Mouse (Mus musculus) limb, embryonic 12.5 days (tissue): ENCODE results near the gene Hhat. TPM values are rescaled to one million over a fixed set of nuclear protein-coding genes. Genes with fewer than 3 reads are reported as not detected.

Experiments
- ATAC-seq: fragments of 200-750 bp; cut with Nextera tagmentation; 2 replicates; pipeline ENCODE4 v1.8.0; 2017; ENCODE audit warnings: low read depth, moderate TSS enrichment; ENCODE audit not compliant: insufficient number of reproducible peaks, insufficient read depth, low FRiP score, low TSS enrichment
- H3K27ac ChIP-seq: fragments of 300-500 bp; sonication (generic); 2 replicates; pipeline ENCODE4 v1.5.1; 2016; ENCODE audit warnings: mild to moderate bottlenecking, moderate library complexity
- H3K27me3 ChIP-seq: fragments of 300-500 bp; sonication (generic); 2 replicates; pipeline ENCODE4 v1.6.1; 2016; ENCODE audit warnings: mild to moderate bottlenecking, moderate library complexity
- H3K36me3 ChIP-seq: fragments of 300-500 bp; sonication (generic); 2 replicates; pipeline ENCODE4 v1.6.1; 2016; ENCODE audit warnings: mild to moderate bottlenecking, moderate library complexity
- H3K4me1 ChIP-seq: fragments of 300-500 bp; sonication (generic); replicated peaks from 2 replicates; pipeline ENCODE4 v1.6.1; 2016
- H3K4me2 ChIP-seq: fragments of 300-500 bp; sonication (generic); 2 replicates; pipeline ENCODE4 v1.6.1; 2016; ENCODE audit warnings: mild to moderate bottlenecking, moderate library complexity
- H3K4me3 ChIP-seq: fragments of 300-500 bp; sonication (generic); replicated peaks from 2 replicates; pipeline ENCODE4 v1.5.1; 2016; ENCODE audit warnings: mild to moderate bottlenecking
- H3K9ac ChIP-seq: fragments of 300-500 bp; sonication (generic); replicated peaks from 2 replicates; pipeline ENCODE4 v1.6.1; 2016; ENCODE audit warnings: mild to moderate bottlenecking, moderate library complexity
- H3K9me3 ChIP-seq: fragments of 300-500 bp; sonication (generic); 2 replicates; pipeline ENCODE4 v1.6.1; 2016; ENCODE audit warnings: mild to moderate bottlenecking, moderate library complexity
- WGBS: fragments of 180-500 bp; shearing (Covaris S2); methylation state at CpG from one replicate; pipeline ENCODE4 v1.1.7; 2016; 5-methylcytosine and 5-hydroxymethylcytosine counted together
- polyA plus RNA-seq: library from polyadenylated mRNA; unstranded; fragments of >200 nt; fragmentation: Nextera tagmentation; extraction: Ambion mirVana; gene quantifications from 2 replicates; pipeline ENCODE4 v1.2.1, GENCODE M21; 2016

Hhat gene
- polyA plus RNA-seq, 1 experiment from 2014 or later: 12.0 TPM

- ATAC-seq: peak; percentile 43; the same call in 1 of the 2 replicates
- Histone ChIP-seq H3K9ac (no peak overlapping the region), H3K36me3 (no peaks in the 10 kb centered on the region), H3K27ac (peak overlapping the region; percentile 50; the same call in 1 of the 2 replicates), H3K9me3 (no peaks in the 10 kb centered on the region), H3K4me2 (no peak overlapping the region), H3K4me3 (no peak overlapping the region), H3K27me3 (no peaks in the 10 kb centered on the region), H3K4me1 (peaks cover 48% of the 10 kb centered on the region)
- WGBS: 16% methylated on average over 4 of the region's 4 CpGs
Observed at GRCm38 (mm10) chr1:192784374-192784773, 13.4 kb upstream of the Hhat start.

DNA sequence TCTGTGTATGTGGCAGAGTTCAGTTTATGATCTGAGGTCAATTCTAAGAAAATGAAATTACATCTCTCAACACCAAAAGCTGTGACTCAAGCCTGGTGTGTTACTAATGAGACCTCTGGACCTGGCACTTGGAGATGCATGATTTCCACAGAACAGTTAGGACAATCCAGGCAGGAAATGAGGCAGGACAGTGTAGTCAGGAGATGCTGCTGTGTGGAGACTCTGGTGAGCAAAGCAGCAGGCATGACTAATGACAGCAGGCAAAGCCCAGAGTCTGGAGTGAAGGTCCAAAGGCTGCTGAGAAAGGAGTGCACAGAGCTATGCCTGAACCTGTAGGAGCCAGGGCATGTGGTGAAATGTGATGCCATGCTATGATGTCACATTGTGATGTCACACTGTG is 10.2 kb upstream of the Hhat start:
- H3K9ac ChIP-seq: no peak overlapping the region
- ATAC-seq: no peak
- peaks cover 31% of the 10 kb centered on the region for H3K4me1 ChIP-seq
- no peak overlapping the region for H3K4me3 ChIP-seq
- no peak overlapping the region for H3K27ac ChIP-seq
- no peaks in the 10 kb centered on the region for H3K36me3 ChIP-seq
- H3K9me3 ChIP-seq: no peaks in the 10 kb centered on the region
- H3K27me3 ChIP-seq: no peaks in the 10 kb centered on the region
- no peak overlapping the region for H3K4me2 ChIP-seq

DNA sequence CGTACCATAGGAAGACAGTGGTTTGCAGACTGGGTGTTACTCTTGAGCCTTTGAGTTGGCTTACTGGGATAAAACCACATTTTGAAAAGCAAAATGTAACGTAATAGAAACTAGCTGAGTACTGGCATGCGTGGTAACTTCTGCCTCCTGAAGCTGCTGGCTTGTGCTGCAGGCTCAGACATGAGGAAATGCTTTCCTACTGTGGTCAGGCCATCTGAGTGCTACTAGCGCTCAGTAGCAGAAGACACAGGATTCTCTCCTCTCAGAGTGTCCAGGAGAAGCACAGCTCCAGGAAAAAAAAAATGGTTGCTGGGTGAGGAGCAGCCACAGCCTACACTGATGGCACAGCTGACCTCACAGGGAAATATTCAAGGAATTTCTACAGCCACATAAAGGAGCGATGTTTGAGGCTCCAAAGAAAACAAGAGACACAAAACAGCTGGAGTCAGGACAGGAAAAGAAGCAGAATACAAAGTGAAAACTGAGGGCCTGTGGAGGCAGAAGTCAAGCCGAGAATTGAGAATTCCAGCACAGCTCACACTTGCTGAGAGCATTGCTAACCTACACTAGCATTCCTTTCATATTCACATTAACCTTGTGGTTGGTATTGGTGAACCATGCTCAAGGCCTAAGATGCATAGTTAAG is 8.0 kb upstream of the Hhat start:
- ATAC-seq: no peak
- no peak overlapping the region for H3K9ac ChIP-seq
- 50% methylated on average over 6 of the region's 6 CpGs for WGBS
- no peaks in the 10 kb centered on the region for H3K9me3 ChIP-seq
- peaks cover 10% of the 10 kb centered on the region for H3K4me1 ChIP-seq
- H3K27ac ChIP-seq: peak overlapping the region; percentile 36
- no peaks in the 10 kb centered on the region for H3K27me3 ChIP-seq
- H3K4me2 ChIP-seq: no peak overlapping the region
- no peaks in the 10 kb centered on the region for H3K36me3 ChIP-seq
- no peak overlapping the region for H3K4me3 ChIP-seq

DNA sequence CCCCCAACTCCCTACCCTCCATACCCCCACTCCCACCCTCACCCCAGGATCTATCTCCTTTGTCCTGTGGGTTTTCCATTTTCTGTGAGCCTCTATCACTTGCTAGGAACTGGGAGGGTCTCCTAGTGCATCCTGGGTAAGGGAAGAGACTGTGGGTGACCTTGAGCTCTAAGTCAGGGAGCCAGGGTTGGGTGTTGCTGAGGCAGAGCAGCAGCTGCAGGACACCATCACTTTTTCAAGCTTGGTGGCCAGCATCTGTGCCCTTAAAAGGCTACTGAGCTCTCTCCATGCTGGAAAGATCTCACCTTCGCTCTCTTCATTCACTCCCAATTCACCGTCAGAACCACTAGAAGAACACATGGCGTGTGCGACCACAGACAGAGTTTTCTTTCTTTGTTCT is 7.2 kb upstream of the Hhat start:
- H3K4me2 ChIP-seq: no peak overlapping the region
- H3K27me3 ChIP-seq: no peaks in the 10 kb centered on the region
- no peak overlapping the region; the same call in 1 of the 2 replicates for H3K27ac ChIP-seq
- no peaks in the 10 kb centered on the region for H3K36me3 ChIP-seq
- no peak overlapping the region for H3K4me3 ChIP-seq
- no peak overlapping the region for H3K9ac ChIP-seq
- ATAC-seq: no peak
- WGBS: 93% methylated on average over 4 of the region's 4 CpGs
- no peaks in the 10 kb centered on the region for H3K9me3 ChIP-seq
- peaks cover 10% of the 10 kb centered on the region for H3K4me1 ChIP-seq

GRCm38 (mm10) chr1:192770130-192770494 is 911 bp downstream of the Hhat start:
- Histone ChIP-seq H3K4me1 (peaks cover 24% of the 10 kb centered on the region), H3K4me3 (peak overlapping the region; percentile 64), H3K36me3 (no peaks in the 10 kb centered on the region), H3K4me2 (peak overlapping the region; percentile 94), H3K9ac (peak overlapping the region; percentile 96), H3K27ac (peak overlapping the region; percentile 96), H3K9me3 (no peaks in the 10 kb centered on the region), H3K27me3 (no peaks in the 10 kb centered on the region)
- peak; percentile 56 for ATAC-seq
- WGBS: 24% methylated on average over 10 of the region's 10 CpGs

GRCm38 (mm10) chr1:192765531-192765930 is 5.5 kb downstream of the Hhat start:
- WGBS: 37% methylated on average over 4 of the region's 4 CpGs

GRCm38 (mm10) chr1:192764547-192764946 is 6.5 kb downstream of the Hhat start:
- Histone ChIP-seq H3K9ac (no peak overlapping the region), H3K4me3 (no peak overlapping the region), H3K4me1 (0 out of 2 replicates have a peak, but pooled peaks cover under 1% of the 10 kb centered on the region), H3K9me3 (no peaks in the 10 kb centered on the region), H3K36me3 (no peaks in the 10 kb centered on the region), H3K27ac (no peak overlapping the region), H3K4me2 (no peak overlapping the region), H3K27me3 (no peaks in the 10 kb centered on the region)
- WGBS: 73% methylated on average over 2 of the region's 2 CpGs
- no peak for ATAC-seq

More at GRCm38 (mm10) chr1:192765531-192765930, 5.5 kb downstream of the Hhat start:
- H3K4me1 ChIP-seq: peaks cover 10% of the 10 kb centered on the region
- H3K27ac ChIP-seq: no peak overlapping the region
- H3K36me3 ChIP-seq: no peaks in the 10 kb centered on the region
- H3K9ac ChIP-seq: no peak overlapping the region
- H3K4me2 ChIP-seq: no peak overlapping the region
- H3K9me3 ChIP-seq: no peaks in the 10 kb centered on the region
- no peak overlapping the region for H3K4me3 ChIP-seq
- no peak for ATAC-seq
- H3K27me3 ChIP-seq: no peaks in the 10 kb centered on the region

DNA sequence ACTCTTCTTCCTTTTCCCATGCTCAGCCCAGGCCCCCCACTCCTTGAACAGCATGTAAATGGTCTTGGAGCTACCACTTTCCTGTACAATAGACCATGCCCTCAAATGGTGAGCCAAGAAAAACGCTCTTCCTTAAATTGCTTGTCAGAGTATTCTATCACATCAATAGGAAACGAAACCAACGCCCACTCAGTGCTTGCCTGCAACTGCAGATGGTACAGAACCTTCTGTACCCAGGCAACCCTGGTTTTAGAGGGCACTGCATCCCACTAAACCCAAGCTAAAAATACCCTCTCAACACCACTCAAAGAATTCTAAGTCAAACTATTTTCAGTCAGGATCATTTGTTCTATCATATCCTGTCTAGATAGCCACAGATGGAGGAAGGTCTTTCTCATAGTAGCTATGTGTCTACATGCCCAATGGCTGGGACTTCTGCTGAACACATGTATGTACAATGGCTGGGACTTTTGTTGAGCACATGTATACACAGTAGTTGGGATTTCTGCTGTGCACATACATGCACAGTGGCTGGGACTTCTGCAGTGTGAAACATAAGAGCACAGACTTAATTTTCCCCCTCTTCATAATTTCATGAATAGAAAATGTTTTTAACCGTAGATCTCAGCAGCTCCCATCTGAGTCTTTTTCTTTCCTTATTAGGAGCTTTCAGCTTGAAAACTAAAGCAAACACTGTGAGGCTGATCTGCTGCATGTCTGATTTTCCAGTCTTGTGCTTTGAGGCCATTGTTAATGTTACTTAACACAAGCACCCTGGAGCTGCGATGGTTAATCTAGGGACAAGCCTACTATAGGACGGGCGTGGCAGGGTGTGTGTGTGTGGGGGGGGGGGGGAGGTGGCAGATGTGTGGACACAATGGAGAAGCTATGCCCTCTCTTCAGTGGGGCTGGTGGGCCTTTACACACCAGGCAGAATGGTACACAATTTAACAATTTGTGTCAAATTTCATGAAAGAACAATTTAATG is 7.8 kb downstream of the Hhat start:
- no peak overlapping the region for H3K4me3 ChIP-seq
- no peaks in the 10 kb centered on the region for H3K9me3 ChIP-seq
- no peaks in the 10 kb centered on the region for H3K27me3 ChIP-seq
- H3K27ac ChIP-seq: no peak overlapping the region
- no peak overlapping the region for H3K9ac ChIP-seq
- no peak overlapping the region for H3K4me2 ChIP-seq
- no peaks in the 10 kb centered on the region for H3K4me1 ChIP-seq
- 77% methylated on average over 7 of the region's 7 CpGs for WGBS
- ATAC-seq: no peak
- no peaks in the 10 kb centered on the region for H3K36me3 ChIP-seq

DNA sequence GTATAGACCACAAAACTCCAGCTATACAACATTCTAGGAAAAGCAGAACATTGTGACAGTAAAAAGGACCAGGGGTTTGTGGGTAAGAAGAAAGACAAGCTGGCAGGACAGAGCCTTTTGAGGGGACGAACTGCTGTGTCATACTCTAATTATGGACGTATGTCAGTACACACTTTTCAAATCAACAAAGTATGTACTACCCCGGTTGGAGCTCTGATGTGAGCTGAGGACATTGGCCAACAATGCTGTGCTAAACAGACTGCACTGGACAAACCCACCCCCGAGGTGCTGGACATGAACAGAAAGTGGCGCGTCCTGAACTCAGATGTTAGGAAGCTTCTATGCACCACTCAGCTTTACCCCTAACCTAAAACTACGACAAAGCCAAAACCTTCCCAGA is 14.3 kb downstream of the Hhat start:
- no peak overlapping the region for H3K9ac ChIP-seq
- 0 out of 2 replicates have a peak overlapping the region, but pooled peaks have one; percentile 14 for H3K27ac ChIP-seq
- no peak for ATAC-seq
- no peaks in the 10 kb centered on the region for H3K27me3 ChIP-seq
- 86% methylated on average over 7 of the region's 7 CpGs for WGBS
- H3K4me2 ChIP-seq: no peak overlapping the region
- no peak overlapping the region for H3K4me3 ChIP-seq
- no peaks in the 10 kb centered on the region for H3K9me3 ChIP-seq
- no peaks in the 10 kb centered on the region for H3K36me3 ChIP-seq
- H3K4me1 ChIP-seq: peaks cover 24% of the 10 kb centered on the region

GRCm38 (mm10) chr1:192755685-192756606 is 15.1 kb downstream of the Hhat start:
- Histone ChIP-seq H3K4me1 (peaks cover 24% of the 10 kb centered on the region), H3K27ac (peak overlapping the region; percentile 14; the same call in 1 of the 2 replicates), H3K4me3 (no peak overlapping the region), H3K27me3 (no peaks in the 10 kb centered on the region), H3K36me3 (no peaks in the 10 kb centered on the region), H3K4me2 (no peak overlapping the region), H3K9ac (no peak overlapping the region), H3K9me3 (no peaks in the 10 kb centered on the region)
- ATAC-seq: no peak
- WGBS: 65% methylated on average over 13 of the region's 13 CpGs
